Mouse (Mus musculus): ENCODE measurements around the gene Dnajc24.
A peak's percentile ranks its signal among the peaks of the same experiment; 100 is the strongest.

The Dnajc24 gene

GRCm38 (mm10) chr2:106002835-106003739, at the start of gene Dnajc24:
Dnajc24 (minus strand) TSS chr2:106003549.
- peak; percentile 81 to 86 for DNase-seq (ENCODE audit: low spot score in 2 of 2)

- no peak for DNase-seq (ENCODE audit: low spot score in 2 of 2)
Observed at GRCm38 (mm10) chr2:106046686-106047085, 43.3 kb upstream of the Dnajc24 start.

GRCm38 (mm10) chr2:106042495-106042894, 39.1 kb upstream of the Dnajc24 start:
- no peak for DNase-seq (ENCODE audit: low spot score in 2 of 2)

GRCm38 (mm10) chr2:106041961-106042360, 38.6 kb upstream of the Dnajc24 start:
- DNase-seq (ENCODE audit: low spot score in 2 of 2) = no peak

GRCm38 (mm10) chr2:106038286-106038685, 34.9 kb upstream of the Dnajc24 start:
- DNase-seq (ENCODE audit: low spot score in 2 of 2) = no peak

GRCm38 (mm10) chr2:106024895-106025294, 21.5 kb upstream of the Dnajc24 start:
- no peak for DNase-seq (ENCODE audit: low spot score in 2 of 2)

- no peak for DNase-seq (ENCODE audit: low spot score in 2 of 2)
Observed at GRCm38 (mm10) chr2:106008415-106008814, 5.1 kb upstream of the Dnajc24 start.

GRCm38 (mm10) chr2:105987999-105988398, 15.3 kb downstream of the Dnajc24 start:
- no peak for DNase-seq (ENCODE audit: low spot score in 2 of 2)

- no peak for DNase-seq (ENCODE audit: low spot score in 2 of 2)
Observed at GRCm38 (mm10) chr2:105987131-105987530, 16.2 kb downstream of the Dnajc24 start.

GRCm38 (mm10) chr2:105985206-105985605, 18.1 kb downstream of the Dnajc24 start:
- DNase-seq (ENCODE audit: low spot score in 2 of 2) = no peak

GRCm38 (mm10) chr2:105978065-105978464, 25.3 kb downstream of the Dnajc24 start:
- no peak for DNase-seq (ENCODE audit: low spot score in 2 of 2)

GRCm38 (mm10) chr2:105973941-105974340, 29.4 kb downstream of the Dnajc24 start:
- no peak for DNase-seq (ENCODE audit: low spot score in 2 of 2)

- DNase-seq (ENCODE audit: low spot score in 2 of 2) = no peak
Observed at GRCm38 (mm10) chr2:105963447-105963846, 39.9 kb downstream of the Dnajc24 start.

- no peak for DNase-seq (ENCODE audit: low spot score in 2 of 2)
Observed at GRCm38 (mm10) chr2:105953862-105954261, 49.5 kb downstream of the Dnajc24 start.

- DNase-seq (ENCODE audit: low spot score in 2 of 2) = no peak
Observed at GRCm38 (mm10) chr2:105951350-105951940, 51.9 kb downstream of the Dnajc24 start.

GRCm38 (mm10) chr2:105950131-105950530, 53.2 kb downstream of the Dnajc24 start:
- DNase-seq (ENCODE audit: low spot score in 2 of 2) = no peak

GRCm38 (mm10) chr2:105917623-105918346, 85.6 kb downstream of the Dnajc24 start:
- no peak for DNase-seq (ENCODE audit: low spot score in 2 of 2)

All from natural killer cell, adult 2 months (primary cell).